ENCODE assay signal across 8 mouse cellular contexts in the genomic region with DNA sequence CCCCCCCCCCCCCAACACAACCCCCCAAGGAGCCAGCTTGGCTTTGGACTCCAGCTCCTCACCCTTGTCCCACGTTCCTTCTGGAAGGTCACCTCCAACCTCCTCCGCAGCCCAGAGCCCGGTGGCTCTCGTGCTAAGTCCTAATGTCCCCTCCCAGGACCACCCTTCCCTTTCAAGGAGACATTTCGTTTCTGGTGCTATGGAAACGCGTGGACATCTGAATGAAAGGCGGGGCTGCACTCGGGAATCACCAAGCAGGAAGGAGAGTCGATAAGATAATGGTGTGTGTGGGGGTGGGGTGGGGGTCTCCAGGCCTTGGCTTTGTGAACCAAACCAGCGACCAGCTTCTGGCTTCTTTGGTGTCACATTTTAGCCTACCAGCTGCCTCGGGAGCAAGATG. TPM values are rescaled to one million over a fixed set of nuclear protein-coding genes. Genes with fewer than 3 reads are reported as not detected.
DNase-seq lines count a peak whose midpoint lies in the region; ATAC-seq and TF ChIP-seq lines count a peak whose summit lies in the region.
"Had no signal": no experiment of that assay in that cellular context is flagged by ENCODE, and none has a peak within 500 bp of the region (broad histone marks: within the 10 kb centered on the region; RNA-seq: fewer than 3 reads in every experiment).

No protein-coding gene starts in this region.

- TF ChIP-seq POLR2A in testis, adult 2 months (IDR thresholded peaks at IDR 0.05; ENCODE audit: control insufficient read depth, low read depth, low read length): no peak

- peak overlapping the region; percentile 21; the same call in 1 of the 2 replicates for H3K4me3 ChIP-seq in testis, adult 2 months (ENCODE audit: control insufficient read depth, low read depth, low read length)
- H3K4me3 ChIP-seq in heart, embryonic 16.5 days (ENCODE audit: low read length): peak overlapping the region; percentile 46
- no peak overlapping the region for H3K4me3 ChIP-seq in liver, embryonic 16.5 days (ENCODE audit: low read depth, low read length)
- H3K4me3 ChIP-seq: megakaryocyte, embryonic 14.5 days had no signal

- H3K9ac ChIP-seq in heart, embryonic 16.5 days (ENCODE audit: low read length): peak overlapping the region; percentile 64
- H3K9ac ChIP-seq in liver, embryonic 16.5 days (ENCODE audit: low read depth, low read length): no peak overlapping the region

- H3K9me3 ChIP-seq in heart, embryonic 16.5 days (replicated peaks; ENCODE audit: control insufficient read depth, low read length): no peaks in the 10 kb centered on the region
- H3K9me3 ChIP-seq in liver, embryonic 16.5 days (replicated peaks; ENCODE audit: control insufficient read depth, low read length): no peaks in the 10 kb centered on the region

- H3K4me1 ChIP-seq in testis, adult 2 months (ENCODE audit: control insufficient read depth, insufficient read depth, low read length): peaks cover 6% of the 10 kb centered on the region
- H3K4me1 ChIP-seq in heart, embryonic 16.5 days (ENCODE audit: control insufficient read depth, insufficient read depth, low read length): peaks cover 14% of the 10 kb centered on the region
- H3K4me1 ChIP-seq in liver, embryonic 16.5 days (ENCODE audit: control insufficient read depth, low read depth, low read length): no peaks in the 10 kb centered on the region
- H3K4me1 ChIP-seq: megakaryocyte, embryonic 14.5 days had no signal

- H3K4me2 ChIP-seq in heart, embryonic 16.5 days (ENCODE audit: low read depth, low read length): peak overlapping the region; percentile 81
- H3K4me2 ChIP-seq in liver, embryonic 16.5 days (ENCODE audit: low read depth, low read length): 0 out of 2 replicates have a peak overlapping the region, but pooled peaks have one; percentile 6

- no peak for DNase-seq in testis, postnatal 14 days (ENCODE audit: low spot score)
- DNase-seq in spleen, postnatal 10 days (ENCODE audit: low spot score in 2 of 2): no peak

- TF ChIP-seq CTCF in testis, adult 2 months (IDR thresholded peaks at IDR 0.05; ENCODE audit: control insufficient read depth, insufficient read depth, insufficient replicate concordance, low read depth, low read length): no peak

- 1% methylated on average over 12 of the region's 12 CpGs for WGBS in heart, embryonic 16.5 days
- WGBS in liver, embryonic 16.5 days (ENCODE audit: insufficient replicate concordance): under 1% methylated on average over 12 of the region's 12 CpGs

- ATAC-seq in heart, embryonic 16.5 days (replicated peaks; ENCODE audit: extremely low read depth, insufficient read depth, low FRiP score): peak; percentile 15; the same call in 1 of the 2 replicates
- ATAC-seq in liver, embryonic 16.5 days (ENCODE audit: low read depth): no peak
- no peak for ATAC-seq in megakaryocyte, adult 5-6 weeks (ENCODE audit: poor library complexity, severe bottlenecking)
- no peak for ATAC-seq in erythroid progenitor cell, adult 5-6 weeks (replicated peaks; ENCODE audit: low FRiP score, poor library complexity, severe bottlenecking)

- H3K27me3 ChIP-seq in testis, adult 2 months (ENCODE audit: control insufficient read depth, insufficient read depth, low read length): no peaks in the 10 kb centered on the region
- no peaks in the 10 kb centered on the region for H3K27me3 ChIP-seq in heart, embryonic 16.5 days (ENCODE audit: control insufficient read depth, insufficient read depth, low read length)
- no peaks in the 10 kb centered on the region; the same call in 1 of the 2 replicates for H3K27me3 ChIP-seq in liver, embryonic 16.5 days (ENCODE audit: control insufficient read depth, insufficient read depth, low read depth, low read length)

- H3K36me3 ChIP-seq in testis, adult 2 months (ENCODE audit: control insufficient read depth, insufficient read depth, low read length): no peaks in the 10 kb centered on the region
- H3K36me3 ChIP-seq in heart, embryonic 16.5 days (ENCODE audit: control insufficient read depth, insufficient read depth): no peaks in the 10 kb centered on the region
- H3K36me3 ChIP-seq in liver, embryonic 16.5 days (ENCODE audit: control insufficient read depth, insufficient read depth): no peaks in the 10 kb centered on the region

- H3K27ac ChIP-seq in testis, adult 2 months (ENCODE audit: control insufficient read depth, insufficient read depth, low read depth, low read length): no peak overlapping the region
- peak overlapping the region; percentile 46 for H3K27ac ChIP-seq in heart, embryonic 16.5 days (ENCODE audit: low read length)
- H3K27ac ChIP-seq in liver, embryonic 16.5 days (ENCODE audit: low read length): no peak overlapping the region

RNA-seq across cellular contexts. Expression of gene Gm26897, which starts 27.9 kb away (rescaled TPM):
- not detected in 2 replicates for polyA plus RNA-seq in testis, adult 2 months (2012; rRNA removed)
- not detected in 2 replicates for polyA plus RNA-seq in heart, embryonic 16.5 days (2015; fragmentation: Nextera tagmentation; extraction: Ambion mirVana)
- not detected in 2 replicates for polyA plus RNA-seq in liver, embryonic 16.5 days (2015; fragmentation: Nextera tagmentation; extraction: Ambion mirVana)
- total RNA-seq in megakaryocyte, adult 5-6 weeks (2015): not detected in 2 replicates
- not detected in 2 replicates for total RNA-seq in megakaryocyte, adult 5-6 weeks (2017)
- total RNA-seq in erythroid progenitor cell, adult 5-6 weeks (2015; ENCODE audit: low replicate concordance): not detected in 2 replicates
- not detected in 2 replicates for total RNA-seq in erythroid progenitor cell, adult 5-6 weeks (2017; ENCODE audit: low replicate concordance)
